Mouse (Mus musculus) forebrain, embryonic 10.5 days (tissue): ENCODE results near the gene Rgl1. TPM values are rescaled to one million over a fixed set of nuclear protein-coding genes. Genes with fewer than 3 reads are reported as not detected.

Experiments
- DNase-seq: peaks from one replicate; pipeline ENCODE4 v3.0.0-alpha.2; 2017; ENCODE audit warnings: low spot score; ENCODE audit errors: extremely low spot score
- H3K27ac ChIP-seq: fragments of 300-500 bp; sonication (generic); 2 replicates; pipeline ENCODE4 v1.5.1; 2016; ENCODE audit warnings: mild to moderate bottlenecking
- H3K27me3 ChIP-seq: fragments of 300-500 bp; sonication (generic); 2 replicates; pipeline ENCODE4 v1.6.1; 2016; ENCODE audit warnings: mild to moderate bottlenecking; ENCODE audit not compliant: poor library complexity, severe bottlenecking
- H3K36me3 ChIP-seq: fragments of 300-500 bp; sonication (generic); replicated peaks from 2 replicates; pipeline ENCODE4 v1.6.1; 2016; ENCODE audit warnings: mild to moderate bottlenecking, moderate library complexity
- H3K4me1 ChIP-seq: fragments of 300-500 bp; sonication (generic); 2 replicates; pipeline ENCODE4 v1.6.1; 2016
- H3K4me3 ChIP-seq: fragments of 300-500 bp; sonication (generic); 2 replicates; pipeline ENCODE4 v1.5.1; 2016; ENCODE audit warnings: mild to moderate bottlenecking, moderate library complexity
- H3K9me3 ChIP-seq: fragments of 300-500 bp; sonication (generic); 2 replicates; pipeline ENCODE4 v1.6.1; 2016; ENCODE audit warnings: mild to moderate bottlenecking, moderate library complexity
- WGBS: fragments of 180-500 bp; shearing (Covaris S2); methylation state at CpG from one replicate; pipeline ENCODE4 v1.1.7; 2016; 5-methylcytosine and 5-hydroxymethylcytosine counted together
- polyA plus RNA-seq: library from polyadenylated mRNA; unstranded; fragments of >200 nt; fragmentation: Nextera tagmentation; extraction: Ambion mirVana; gene quantifications from 2 replicates; pipeline ENCODE4 v1.2.1, GENCODE M21; 2016

Rgl1 gene
- 29.1 TPM in 2 replicates for polyA plus RNA-seq

GRCm38 (mm10) chr1:152766032-152766772, at the start of gene Rgl1, which contains the start of gene Arpc5:
Rgl1 (minus strand) TSS chr1:152766351.
Arpc5 (plus strand) TSS chr1:152766542.
- Histone ChIP-seq H3K27ac (peak within 1 kb of the TSS; percentile 92), H3K4me1 (peaks cover 19% of the 10 kb centered on the region), H3K9me3 (no peaks in the 10 kb centered on the region), H3K27me3 (peaks cover 18% of the 10 kb centered on the region), H3K4me3 (peak within 1 kb of the TSS; percentile 89), H3K36me3 (peaks cover 24% of the 10 kb centered on the region)
- WGBS = under 1% methylated on average over 86 of the region's 86 CpGs
- peak; percentile 97 for DNase-seq

GRCm38 (mm10) chr1:152815265-152815701, 49.1 kb upstream of the Rgl1 start:
- peak overlapping the region; percentile 48; the same call in 1 of the 2 replicates for H3K27ac ChIP-seq
- H3K4me3 ChIP-seq = no peak overlapping the region
- H3K36me3 ChIP-seq = no peaks in the 10 kb centered on the region
- 60% methylated on average over 7 of the region's 7 CpGs for WGBS
- no peaks in the 10 kb centered on the region for H3K27me3 ChIP-seq
- H3K9me3 ChIP-seq = no peaks in the 10 kb centered on the region
- DNase-seq = peak; percentile 42
- peaks cover 65% of the 10 kb centered on the region for H3K4me1 ChIP-seq

GRCm38 (mm10) chr1:152810533-152811439, 44.6 kb upstream of the Rgl1 start:
- peaks cover 58% of the 10 kb centered on the region for H3K4me1 ChIP-seq
- no peaks in the 10 kb centered on the region for H3K9me3 ChIP-seq
- H3K36me3 ChIP-seq = no peaks in the 10 kb centered on the region
- H3K27me3 ChIP-seq = no peaks in the 10 kb centered on the region
- H3K4me3 ChIP-seq = no peak overlapping the region
- DNase-seq = peak; percentile 44
- 69% methylated on average over 13 of the region's 13 CpGs for WGBS
- peak overlapping the region; percentile 44 for H3K27ac ChIP-seq

GRCm38 (mm10) chr1:152809541-152810252, 43.5 kb upstream of the Rgl1 start:
- 46% methylated on average over 8 of the region's 8 CpGs for WGBS
- H3K4me1 ChIP-seq = peaks cover 47% of the 10 kb centered on the region
- no peaks in the 10 kb centered on the region for H3K36me3 ChIP-seq
- H3K27me3 ChIP-seq = no peaks in the 10 kb centered on the region
- no peak overlapping the region for H3K4me3 ChIP-seq
- DNase-seq = no peak
- H3K27ac ChIP-seq = peak overlapping the region; percentile 76
- no peaks in the 10 kb centered on the region for H3K9me3 ChIP-seq

- 0 out of 2 replicates have a peak overlapping the region, but pooled peaks have one; percentile 44 for H3K27ac ChIP-seq
- 82% methylated on average over 2 of the region's 2 CpGs for WGBS
Measured at GRCm38 (mm10) chr1:152808392-152808680, 42.2 kb upstream of the Rgl1 start.

GRCm38 (mm10) chr1:152807619-152808391, 41.7 kb upstream of the Rgl1 start:
- no peak for DNase-seq
- Histone ChIP-seq H3K4me3 (no peak overlapping the region), H3K36me3 (no peaks in the 10 kb centered on the region), H3K4me1 (peaks cover 38% of the 10 kb centered on the region), H3K27ac (peak overlapping the region; percentile 44; the same call in 1 of the 2 replicates), H3K27me3 (no peaks in the 10 kb centered on the region), H3K9me3 (no peaks in the 10 kb centered on the region)
- WGBS = 72% methylated on average over 18 of the region's 18 CpGs

More at GRCm38 (mm10) chr1:152808392-152808680, 42.2 kb upstream of the Rgl1 start:
- peaks cover 41% of the 10 kb centered on the region for H3K4me1 ChIP-seq
- H3K27me3 ChIP-seq = no peaks in the 10 kb centered on the region
- H3K4me3 ChIP-seq = no peak overlapping the region
- H3K9me3 ChIP-seq = no peaks in the 10 kb centered on the region
- no peak for DNase-seq
- no peaks in the 10 kb centered on the region for H3K36me3 ChIP-seq

GRCm38 (mm10) chr1:152804907-152805306, 38.8 kb upstream of the Rgl1 start:
- DNase-seq = no peak
- no peak overlapping the region for H3K4me3 ChIP-seq
- no peak overlapping the region for H3K27ac ChIP-seq
- 0 out of 2 replicates have a peak, but pooled peaks cover 9% of the 10 kb centered on the region for H3K27me3 ChIP-seq
- peaks cover 33% of the 10 kb centered on the region for H3K4me1 ChIP-seq
- H3K36me3 ChIP-seq = no peaks in the 10 kb centered on the region
- WGBS = 93% methylated on average over 6 of the region's 6 CpGs
- no peaks in the 10 kb centered on the region for H3K9me3 ChIP-seq

- no peak overlapping the region for H3K27ac ChIP-seq
- no peak for DNase-seq
- peaks cover 30% of the 10 kb centered on the region for H3K4me1 ChIP-seq
- no peaks in the 10 kb centered on the region for H3K36me3 ChIP-seq
- no peaks in the 10 kb centered on the region for H3K9me3 ChIP-seq
- 91% methylated on average over 13 of the region's 13 CpGs for WGBS
- H3K4me3 ChIP-seq = no peak overlapping the region
- 0 out of 2 replicates have a peak, but pooled peaks cover 9% of the 10 kb centered on the region for H3K27me3 ChIP-seq
Measured at GRCm38 (mm10) chr1:152800633-152801176, 34.6 kb upstream of the Rgl1 start.

GRCm38 (mm10) chr1:152799897-152800296, 33.7 kb upstream of the Rgl1 start, which contains the start of gene Ncf2:
Ncf2 (plus strand) TSS chr1:152800194.
- WGBS = 6% methylated on average over 2 of the region's 2 CpGs
- Histone ChIP-seq H3K27me3 (0 out of 2 replicates have a peak, but pooled peaks cover 9% of the 10 kb centered on the region), H3K9me3 (no peaks in the 10 kb centered on the region), H3K4me3 (no peak within 1 kb of the TSS), H3K4me1 (peaks cover 30% of the 10 kb centered on the region), H3K36me3 (no peaks in the 10 kb centered on the region), H3K27ac (peak within 1 kb of the TSS; percentile 12; the same call in 1 of the 2 replicates)
- no peak for DNase-seq

- Histone ChIP-seq H3K27me3 (0 out of 2 replicates have a peak, but pooled peaks cover 9% of the 10 kb centered on the region), H3K4me1 (peaks cover 45% of the 10 kb centered on the region), H3K36me3 (no peaks in the 10 kb centered on the region), H3K4me3 (no peak overlapping the region), H3K27ac (no peak overlapping the region), H3K9me3 (no peaks in the 10 kb centered on the region)
- 79% methylated on average over 9 of the region's 9 CpGs for WGBS
- DNase-seq = no peak
Measured at GRCm38 (mm10) chr1:152798125-152798524, 32.0 kb upstream of the Rgl1 start.

- H3K27ac ChIP-seq = no peak overlapping the region
- DNase-seq = no peak
- H3K27me3 ChIP-seq = 0 out of 2 replicates have a peak, but pooled peaks cover 9% of the 10 kb centered on the region
- H3K9me3 ChIP-seq = peaks cover 2% of the 10 kb centered on the region; the same call in 1 of the 2 replicates
- no peak overlapping the region for H3K4me3 ChIP-seq
- H3K36me3 ChIP-seq = no peaks in the 10 kb centered on the region
- peaks cover 56% of the 10 kb centered on the region for H3K4me1 ChIP-seq
- WGBS = 84% methylated on average over 8 of the region's 8 CpGs
Measured at GRCm38 (mm10) chr1:152796683-152797263, 30.6 kb upstream of the Rgl1 start.
